Mouse (Mus musculus) CH12.LX (cell line): ENCODE measurements around the gene Slc25a36. TPM values are rescaled to one million over a fixed set of nuclear protein-coding genes. Genes with fewer than 3 reads are reported as not detected.

ENCODE experiments used
- DNase-seq: peaks from one replicate; pipeline ENCODE4 v3.0.0-alpha.2; 2013; ENCODE audit errors: extremely low read depth
- H3K27ac ChIP-seq: 2 replicates; pipeline ENCODE4 v1.5.1; 2012; ENCODE audit warnings: low read depth, mild to moderate bottlenecking, control low read depth, moderate library complexity; ENCODE audit not compliant: insufficient read depth
- H3K27me3 ChIP-seq: replicated peaks from 2 replicates; pipeline ENCODE3; 2012; ENCODE audit warnings: inconsistent platforms
- H3K36me3 ChIP-seq, 2 experiments: replicated peaks in 1 of 2; 2 replicates each; pipeline versions ENCODE3 to v1.6.1; 2012; ENCODE audit warnings: inconsistent platforms in 1 of 2, low read length in 1 of 2, mild to moderate bottlenecking in 1 of 2, mixed read lengths in 1 of 2, moderate library complexity in 1 of 2; ENCODE audit not compliant: control insufficient read depth in 1 of 2, insufficient read depth in 1 of 2
- H3K4me1 ChIP-seq, 2 experiments: 2 replicates each; pipeline ENCODE4 v1.6.1; 2012; ENCODE audit warnings: inconsistent platforms in 1 of 2, moderate library complexity in 1 of 2; ENCODE audit not compliant: insufficient read depth in 2 of 2, control insufficient read depth in 1 of 2
- H3K4me2 ChIP-seq: 2 replicates; pipeline ENCODE4 v1.6.1; 2012; ENCODE audit warnings: low read depth, mild to moderate bottlenecking, control low read depth; ENCODE audit not compliant: poor library complexity, insufficient read depth, severe bottlenecking
- H3K4me3 ChIP-seq, 3 experiments: fragments of 150-350 bp in 1 of 3; sonication (generic) in 1 of 3; replicated peaks in 1 of 3; 2 replicates each; pipeline versions ENCODE3 to v1.5.1; 2011 to 2012; ENCODE audit warnings: low read depth in 2 of 3, low read length in 2 of 3, mild to moderate bottlenecking in 2 of 3, moderate library complexity in 2 of 3, control low read depth in 1 of 3, improper control_type of control experiment in 1 of 3, inconsistent platforms in 1 of 3, mixed read lengths in 1 of 3; ENCODE audit not compliant: poor library complexity in 1 of 3
- H3K79me2 ChIP-seq: replicated peaks from 2 replicates; pipeline ENCODE4 v1.6.1; 2012; ENCODE audit warnings: mild to moderate bottlenecking, moderate library complexity; ENCODE audit not compliant: control insufficient read depth, poor library complexity, insufficient read depth, severe bottlenecking; ENCODE audit errors: extremely low read depth
- H3K9ac ChIP-seq: 2 replicates; pipeline ENCODE4 v1.6.1; 2012; ENCODE audit warnings: low read depth, mild to moderate bottlenecking, control low read depth, moderate library complexity; ENCODE audit not compliant: insufficient read depth
- H3K9me3 ChIP-seq: replicated peaks from 2 replicates; pipeline ENCODE3; 2012; ENCODE audit warnings: low read length, inconsistent platforms, mixed read lengths
- CHD1 ChIP-seq: IDR thresholded peaks from 2 replicates; pipeline ENCODE4 v1.6.1; 2012; ENCODE audit warnings: low read depth, low read length, improper control_type of control experiment, inconsistent platforms
- CHD2 ChIP-seq: IDR thresholded peaks from 2 replicates; pipeline ENCODE4 v1.6.1; 2011; ENCODE audit warnings: low read length, improper control_type of control experiment
- CTCF ChIP-seq, 2 experiments: IDR thresholded peaks in 1 of 2; conservative IDR thresholded peaks in 1 of 2; 2 replicates each; pipeline ENCODE4 v1.5.1; 2011 to 2012; ENCODE audit warnings: low read depth in 2 of 2, low read length in 2 of 2, improper control_type of control experiment in 1 of 2, inconsistent platforms in 1 of 2, mild to moderate bottlenecking in 1 of 2, moderate library complexity in 1 of 2
- E2F4 ChIP-seq: IDR thresholded peaks from 2 replicates; pipeline ENCODE4 v1.6.1; 2011; ENCODE audit warnings: low read depth, low read length, improper control_type of control experiment; ENCODE audit not compliant: insufficient replicate concordance
- ELF1 ChIP-seq: IDR thresholded peaks from 2 replicates; pipeline ENCODE4 v1.6.1; 2014; ENCODE audit warnings: low read depth, mild to moderate bottlenecking, inconsistent platforms, low read length, improper control_type of control experiment
- EP300 ChIP-seq: IDR thresholded peaks from 2 replicates; pipeline ENCODE4 v1.6.1; 2011; ENCODE audit warnings: low read length, improper control_type of control experiment
- KAT2A ChIP-seq: IDR thresholded peaks from 2 replicates; pipeline ENCODE4 v1.6.1; 2012; ENCODE audit warnings: low read length, improper control_type of control experiment, inconsistent platforms; ENCODE audit not compliant: insufficient replicate concordance
- MAFK ChIP-seq: IDR thresholded peaks from 2 replicates; pipeline ENCODE4 v1.6.1; 2011; ENCODE audit warnings: low read length, improper control_type of control experiment; ENCODE audit not compliant: insufficient replicate concordance
- MAX ChIP-seq: IDR thresholded peaks from 2 replicates; pipeline ENCODE4 v1.6.1; 2011; ENCODE audit warnings: low read length, improper control_type of control experiment
- NELFE ChIP-seq: IDR thresholded peaks from 2 replicates; pipeline ENCODE4 v1.6.1; 2011; ENCODE audit warnings: low read depth, low read length, improper control_type of control experiment
- NRF1 ChIP-seq: IDR thresholded peaks from 2 replicates; pipeline ENCODE4 v1.6.1; 2014; ENCODE audit warnings: low read depth, mild to moderate bottlenecking, inconsistent platforms, low read length, improper control_type of control experiment, moderate library complexity
- RCOR1 ChIP-seq: conservative IDR thresholded peaks from 2 replicates; pipeline ENCODE4 v1.6.1; 2012; ENCODE audit warnings: low read depth, mild to moderate bottlenecking, inconsistent platforms, low read length, improper control_type of control experiment
- SIN3A ChIP-seq: IDR thresholded peaks from 2 replicates; pipeline ENCODE4 v1.6.1; 2012; ENCODE audit warnings: low read length, improper control_type of control experiment, inconsistent platforms
- TCF12 ChIP-seq: IDR thresholded peaks from 2 replicates; pipeline ENCODE4 v1.6.1; 2014; ENCODE audit warnings: low read depth, mild to moderate bottlenecking, inconsistent platforms, low read length, improper control_type of control experiment
- UBTF ChIP-seq: IDR thresholded peaks from 2 replicates; pipeline ENCODE4 v1.6.1; 2012; ENCODE audit warnings: low read depth, mild to moderate bottlenecking, inconsistent platforms, low read length, improper control_type of control experiment, moderate library complexity
- USF1 ChIP-seq: IDR thresholded peaks from 2 replicates; pipeline ENCODE4 v1.6.1; 2014; ENCODE audit warnings: low read depth, mild to moderate bottlenecking, inconsistent platforms, low read length, improper control_type of control experiment
- USF2 ChIP-seq: conservative IDR thresholded peaks from 2 replicates; pipeline ENCODE4 v1.6.1; 2011; ENCODE audit warnings: low read depth, low read length, improper control_type of control experiment
- ZC3H11A ChIP-seq: IDR thresholded peaks from 2 replicates; pipeline ENCODE4 v1.6.1; 2012; ENCODE audit warnings: low read depth, mild to moderate bottlenecking, inconsistent platforms, low read length, improper control_type of control experiment
- ZNF384 ChIP-seq: IDR thresholded peaks from 2 replicates; pipeline ENCODE4 v1.6.1; 2012; ENCODE audit warnings: low read depth, low read length, improper control_type of control experiment, inconsistent platforms
- dilution Hi-C: fragments of 300-500 bp; cut with MboI; formaldehyde crosslinking; loops from 2 replicates; pipeline ENCODE4 v1.14.3; 2020; ENCODE audit warnings: low sequenced_read_pairs; ENCODE audit not compliant: extremely low pct_unique_long_range_greater_than_20kb, extremely low pct_ligation_motif_present
- in situ Hi-C: fragments of 300-500 bp; cut with MboI; formaldehyde crosslinking; loops from 3 replicates; pipeline ENCODE4 v1.14.3; 2019; ENCODE audit warnings: low sequenced_read_pairs, low pct_ligation_motif_present, low pct_unique_long_range_greater_than_20kb, mixed read lengths
- polyA plus RNA-seq: library from polyadenylated mRNA; unstranded; fragments of >175 nt; gene quantifications from 2 replicates; pipeline ENCODE4 v1.2.1, GENCODE M21; 2012; ENCODE audit warnings: low read depth; ENCODE audit not compliant: insufficient read length
- total RNA-seq, 2 experiments: library from RNA; depleted of rRNA; stranded (reverse); fragments of 300-350 nt in 1 of 2; fragments of >200 nt in 1 of 2; gene quantifications; 2 replicates each; pipeline ENCODE4 v1.2.3; 2012 to 2014

Slc25a36 gene
- total and polyA plus RNA-seq, 3 experiments, result 14.9 to 35.6 (median 18.7) TPM

- TF ChIP-seq RCOR1 (no peak), NRF1 (no peak), TCF12 (no peak), CTCF (conservative IDR thresholded peaks at IDR 0.05 in 1 of 2, IDR thresholded peaks at IDR 0.05 in 1 of 2; ENCODE audit: low read depth in 2 of 2, low read length in 2 of 2) (no peak), CHD1 (no peak), ZNF384 (no peak), NELFE (no peak), UBTF (no peak)
- dilution Hi-C loops, result no loop called here
- no peaks in the 10 kb centered on the region for H3K9me3 ChIP-seq
Observed at GRCm38 (mm10) chr9:97145351-97145750, 34.4 kb upstream of the Slc25a36 start.

DNA sequence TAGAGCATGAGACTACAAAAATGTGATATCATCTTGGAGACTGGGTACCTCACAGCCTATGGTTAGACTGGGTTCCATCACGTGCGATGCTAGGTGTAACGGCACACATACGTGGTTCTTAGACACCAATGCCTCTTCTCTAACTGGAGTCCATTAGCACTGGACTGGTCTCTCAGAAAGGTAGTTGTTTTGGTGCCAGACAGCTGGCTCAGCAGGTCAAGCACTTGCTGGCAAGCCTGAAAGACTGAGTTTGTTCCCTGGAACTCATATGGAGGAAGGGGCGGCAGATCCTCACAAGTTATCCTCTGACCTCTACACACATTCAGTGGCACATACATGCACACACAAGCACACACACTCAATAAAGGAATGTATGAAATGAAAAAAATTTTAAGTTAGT is 32.5 kb upstream of the Slc25a36 start:
- Histone ChIP-seq H3K79me2 (no peaks in the 10 kb centered on the region), H3K9me3 (no peaks in the 10 kb centered on the region), H3K27ac (no peak overlapping the region), H3K4me1 (peaks cover 0 to 8% of the 10 kb centered on the region in 2 experiments; a peak in 2 of 4 replicates), H3K4me3 (no peak overlapping the region), H3K4me2 (no peak overlapping the region), H3K27me3 (peaks cover 12% of the 10 kb centered on the region), H3K9ac (no peak overlapping the region), H3K36me3 (no peaks in the 10 kb centered on the region)
- in situ Hi-C loops, result no loop called here
- TF ChIP-seq CHD2 (no peak), TCF12 (no peak), MAFK (no peak), USF1 (no peak), SIN3A (no peak), ZC3H11A (no peak), ELF1 (no peak), E2F4 (no peak), RCOR1 (no peak), MAX (no peak), ZNF384 (no peak), NRF1 (no peak), UBTF (no peak), KAT2A (no peak), EP300 (no peak), NELFE (no peak), USF2 (no peak)
- no peak for DNase-seq
- dilution Hi-C loops, result no loop called here

More at GRCm38 (mm10) chr9:97145351-97145750, 34.4 kb upstream of the Slc25a36 start:
- Histone ChIP-seq H3K4me2 (no peak overlapping the region), H3K4me1 (peaks cover 0 to 5% of the 10 kb centered on the region in 2 experiments; a peak in 2 of 4 replicates), H3K4me3 (no peak overlapping the region), H3K36me3 (no peaks in the 10 kb centered on the region), H3K27me3 (peaks cover 12% of the 10 kb centered on the region), H3K9ac (no peak overlapping the region), H3K27ac (no peak overlapping the region), H3K79me2 (no peaks in the 10 kb centered on the region)
- in situ Hi-C loops, result no loop called here
- DNase-seq, result no peak
